Mouse (Mus musculus) ES-E14 (cell line): ENCODE data around the gene Pebp1.

Source experiments
- HCFC1 ChIP-seq: IDR thresholded peaks from 2 replicates; pipeline ENCODE4 v1.6.1; 2012; ENCODE audit warnings: low read length, inconsistent platforms, borderline replicate concordance; ENCODE audit not compliant: insufficient read depth
- MAFK ChIP-seq: IDR thresholded peaks from 2 replicates; pipeline ENCODE4 v1.6.1; 2014; ENCODE audit warnings: mild to moderate bottlenecking, low read depth, low read length, inconsistent platforms; ENCODE audit not compliant: insufficient read depth

DNA sequence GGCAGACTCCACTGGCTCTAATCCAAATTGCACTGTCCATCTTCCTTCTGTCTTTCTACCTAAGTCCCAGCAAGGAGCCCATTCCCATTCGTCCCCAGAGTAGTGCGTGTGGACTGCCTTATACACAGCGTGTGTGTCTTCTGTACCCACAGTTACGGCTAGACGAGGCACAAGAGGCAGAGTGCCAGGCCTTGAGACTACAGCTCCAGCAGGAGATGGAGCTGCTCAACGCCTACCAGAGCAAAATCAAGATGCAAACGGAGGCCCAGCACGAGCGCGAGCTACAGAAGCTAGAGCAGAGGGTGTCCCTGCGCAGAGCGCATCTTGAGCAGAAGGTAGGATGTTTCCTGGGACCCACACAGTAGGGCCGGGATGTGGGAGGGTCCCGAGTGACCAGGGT, 15.5 kb downstream of the Pebp1 start:
- no peak for TF ChIP-seq MAFK
- TF ChIP-seq HCFC1 = no peak
